Mouse (Mus musculus) limb, embryonic 11.5 days (tissue): ENCODE data around the gene Fam32a. TPM values are rescaled to one million over a fixed set of nuclear protein-coding genes. Genes with fewer than 3 reads are reported as not detected.

Experiments
- ATAC-seq: fragments of 200-750 bp; cut with Nextera tagmentation; 2 replicates; pipeline ENCODE4 v1.8.0; 2017; ENCODE audit warnings: low read depth; ENCODE audit not compliant: insufficient number of reproducible peaks, low FRiP score, low TSS enrichment
- DNase-seq: peaks from one replicate; pipeline ENCODE4 v3.0.0-alpha.2; 2015; ENCODE audit warnings: low spot score
- H3K27ac ChIP-seq: fragments of 300-500 bp; sonication (generic); replicated peaks from 2 replicates; pipeline ENCODE4 v1.5.1; 2014; ENCODE audit warnings: low read depth, mild to moderate bottlenecking, low read length
- H3K27me3 ChIP-seq: fragments of 300-500 bp; sonication (generic); 2 replicates; pipeline ENCODE4 v1.6.1; 2014; ENCODE audit warnings: mild to moderate bottlenecking, low read length, mixed read lengths; ENCODE audit not compliant: control insufficient read depth, insufficient read depth
- H3K36me3 ChIP-seq: fragments of 300-500 bp; sonication (generic); 2 replicates; pipeline ENCODE4 v1.6.1; 2014; ENCODE audit warnings: mild to moderate bottlenecking, low read length, moderate library complexity, mixed read lengths; ENCODE audit not compliant: control insufficient read depth, insufficient read depth
- H3K4me1 ChIP-seq: fragments of 300-500 bp; sonication (generic); 2 replicates; pipeline ENCODE4 v1.6.1; 2014; ENCODE audit warnings: low read length, mixed read lengths; ENCODE audit not compliant: control insufficient read depth, insufficient read depth
- H3K4me2 ChIP-seq: fragments of 300-500 bp; sonication (generic); 2 replicates; pipeline ENCODE4 v1.6.1; 2014; ENCODE audit warnings: low read depth, mild to moderate bottlenecking, moderate library complexity; ENCODE audit not compliant: severe bottlenecking
- H3K4me3 ChIP-seq: fragments of 300-500 bp; sonication (generic); 2 replicates; pipeline ENCODE4 v1.5.1; 2014; ENCODE audit warnings: low read depth, low read length
- H3K9ac ChIP-seq: fragments of 300-500 bp; sonication (generic); 2 replicates; pipeline ENCODE4 v1.6.1; 2014; ENCODE audit warnings: mild to moderate bottlenecking, low read length
- H3K9me3 ChIP-seq: fragments of 300-500 bp; sonication (generic); 2 replicates; pipeline ENCODE4 v1.6.1; 2016; ENCODE audit warnings: low read length; ENCODE audit not compliant: control insufficient read depth
- WGBS: fragments of 180-500 bp; shearing (Covaris S2); extraction: QIAGEN DNeasy Blood & Tissue Kit; methylation state at CpG from one replicate; pipeline ENCODE4 v1.1.7; 2014; 5-methylcytosine and 5-hydroxymethylcytosine counted together
- polyA plus RNA-seq: library from polyadenylated mRNA; unstranded; fragments of >200 nt; fragmentation: Nextera tagmentation; extraction: Ambion mirVana; gene quantifications from 2 replicates; pipeline ENCODE4 v1.2.1, GENCODE M21; 2014

Gene Fam32a
- polyA plus RNA-seq, 1 experiment from 2014 or later, result 69.3 TPM

DNA sequence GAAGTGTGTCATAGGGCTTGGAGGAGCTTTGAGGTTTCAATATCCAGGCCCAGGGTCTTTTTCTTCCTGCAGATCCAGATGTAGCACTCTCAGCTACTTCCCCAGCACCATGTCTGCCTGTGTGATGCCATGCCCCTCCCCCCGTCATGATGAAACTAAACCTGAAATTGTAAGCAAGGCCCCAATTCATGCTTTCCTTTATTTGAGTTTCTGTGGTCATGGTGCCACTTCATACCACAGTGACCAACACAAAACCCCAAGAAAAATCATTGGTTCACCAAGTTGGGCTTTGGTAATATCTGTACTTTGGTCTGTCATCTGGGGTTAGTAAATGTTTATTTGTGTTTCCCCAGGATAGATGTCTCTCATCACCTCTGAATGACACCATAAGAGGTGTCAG, 10.9 kb upstream of the Fam32a start:
- WGBS, result 81% methylated on average over 1 of the region's 1 CpGs
- Histone ChIP-seq H3K4me1 (no peaks in the 10 kb centered on the region), H3K27me3 (no peaks in the 10 kb centered on the region), H3K4me2 (no peak overlapping the region), H3K27ac (no peak overlapping the region), H3K4me3 (no peak overlapping the region), H3K9me3 (no peaks in the 10 kb centered on the region; the same call in 1 of the 2 replicates), H3K9ac (no peak overlapping the region), H3K36me3 (no peaks in the 10 kb centered on the region)
- no peak for DNase-seq
- no peak for ATAC-seq

DNA sequence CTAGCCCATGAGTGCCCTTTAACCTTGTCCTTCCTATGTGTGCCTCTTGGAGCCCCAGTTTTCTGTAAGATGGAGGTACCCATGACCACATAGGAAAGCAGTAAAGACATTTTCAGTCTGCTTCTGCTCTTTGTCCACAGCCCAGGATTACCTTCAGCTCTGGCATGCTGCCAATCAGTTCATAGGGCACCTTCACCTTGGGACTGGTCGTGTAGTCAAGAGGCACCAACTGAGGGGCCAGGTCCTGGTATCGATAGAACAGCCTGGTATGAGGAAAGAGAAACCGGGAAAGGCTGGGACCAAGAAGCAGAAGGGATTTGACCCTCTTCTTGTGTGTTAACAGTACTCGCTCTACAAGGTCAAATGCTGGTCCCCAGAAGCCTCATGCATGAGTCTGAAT, 9.3 kb upstream of the Fam32a start:
- 68% methylated on average over 4 of the region's 4 CpGs for WGBS

DNA sequence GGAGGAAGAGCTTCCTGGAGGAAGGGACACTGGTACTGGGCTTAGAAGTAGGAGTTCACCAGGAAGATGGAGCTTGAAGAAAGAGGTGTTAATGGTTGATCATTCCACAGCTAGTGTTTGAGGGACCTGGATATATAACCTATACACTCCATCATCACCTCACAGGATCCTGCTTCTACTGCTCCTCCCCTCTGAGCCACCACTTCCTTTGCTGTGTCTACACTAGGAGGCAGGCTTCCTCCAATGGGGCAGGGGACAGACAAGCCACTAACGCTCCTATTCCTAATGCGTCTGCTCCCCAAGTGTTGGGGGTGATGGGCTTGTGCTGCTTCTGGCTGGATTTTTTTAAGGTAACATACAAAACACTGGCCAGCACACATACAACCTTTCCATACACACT, 8.8 kb upstream of the Fam32a start:
- no peaks in the 10 kb centered on the region for H3K36me3 ChIP-seq
- H3K27me3 ChIP-seq, result no peaks in the 10 kb centered on the region
- no peak overlapping the region for H3K27ac ChIP-seq
- ATAC-seq, result no peak
- H3K4me1 ChIP-seq, result no peaks in the 10 kb centered on the region
- H3K4me2 ChIP-seq, result no peak overlapping the region
- H3K4me3 ChIP-seq, result no peak overlapping the region
- WGBS, result 65% methylated on average over 2 of the region's 2 CpGs
- no peak overlapping the region for H3K9ac ChIP-seq
- DNase-seq, result no peak
- H3K9me3 ChIP-seq, result no peaks in the 10 kb centered on the region

More for the DNA sequence above, 9.3 kb upstream of the Fam32a start:
- Histone ChIP-seq H3K9ac (no peak overlapping the region), H3K9me3 (no peaks in the 10 kb centered on the region), H3K27me3 (no peaks in the 10 kb centered on the region), H3K4me3 (no peak overlapping the region), H3K4me1 (no peaks in the 10 kb centered on the region), H3K36me3 (no peaks in the 10 kb centered on the region), H3K27ac (no peak overlapping the region), H3K4me2 (no peak overlapping the region)
- ATAC-seq, result no peak
- no peak for DNase-seq

DNA sequence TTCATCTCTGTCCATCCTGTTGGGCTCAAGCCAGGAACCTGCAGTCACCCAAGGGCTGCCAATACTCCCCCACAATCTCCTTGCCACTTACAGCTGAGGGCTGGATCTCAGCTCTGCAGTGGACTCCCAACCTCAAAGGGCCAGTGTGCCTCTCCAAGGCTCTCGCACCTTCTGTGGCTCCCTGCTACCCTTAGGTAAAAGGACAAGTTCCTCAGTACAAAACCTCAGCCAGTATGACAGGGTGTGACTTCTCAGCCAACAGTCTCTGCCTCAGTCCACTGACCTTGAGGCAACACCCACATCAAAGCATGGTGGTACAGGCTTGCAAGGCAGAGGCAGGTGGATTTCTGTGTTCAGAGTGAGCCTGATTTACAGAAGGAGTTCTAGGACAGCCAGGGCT, 7.7 kb upstream of the Fam32a start:
- 83% methylated on average over 1 of the region's 1 CpGs for WGBS
- DNase-seq (no peak), ATAC-seq (no peak)
- Histone ChIP-seq H3K27me3 (no peaks in the 10 kb centered on the region), H3K9me3 (no peaks in the 10 kb centered on the region), H3K9ac (no peak overlapping the region), H3K27ac (no peak overlapping the region), H3K4me1 (no peaks in the 10 kb centered on the region), H3K4me2 (no peak overlapping the region), H3K4me3 (no peak overlapping the region), H3K36me3 (no peaks in the 10 kb centered on the region)

DNA sequence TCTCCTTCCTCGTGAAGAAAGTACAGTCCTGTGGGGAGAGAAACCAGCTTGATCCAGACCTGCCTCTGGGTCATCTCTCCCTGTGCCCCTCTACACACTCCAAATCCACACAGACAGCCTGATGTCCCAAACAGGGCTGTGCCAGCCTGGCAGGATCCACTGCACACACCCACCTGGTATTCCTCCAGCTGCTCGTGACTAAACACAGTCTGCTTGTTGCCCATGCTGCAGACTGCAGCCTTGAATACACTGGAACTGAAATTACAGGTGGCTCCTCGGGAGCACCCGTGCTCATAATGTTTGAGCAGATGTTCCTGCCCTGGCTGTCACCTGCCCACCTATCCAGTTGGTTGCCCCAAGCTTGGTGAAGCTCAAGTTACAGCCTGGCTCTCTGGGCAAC, 6.8 kb upstream of the Fam32a start, which contains the start of gene Cib3:
TSS of gene Cib3 (minus strand) at position 87 of the 400 bp plus-strand sequence.
- Histone ChIP-seq H3K27ac (no peak within 1 kb of the TSS), H3K9me3 (no peaks in the 10 kb centered on the region), H3K4me3 (no peak within 1 kb of the TSS), H3K9ac (no peak within 1 kb of the TSS), H3K36me3 (no peaks in the 10 kb centered on the region), H3K27me3 (no peaks in the 10 kb centered on the region), H3K4me1 (no peaks in the 10 kb centered on the region), H3K4me2 (no peak within 1 kb of the TSS)
- no peak for ATAC-seq
- 59% methylated on average over 4 of the region's 4 CpGs for WGBS
- DNase-seq, result no peak

DNA sequence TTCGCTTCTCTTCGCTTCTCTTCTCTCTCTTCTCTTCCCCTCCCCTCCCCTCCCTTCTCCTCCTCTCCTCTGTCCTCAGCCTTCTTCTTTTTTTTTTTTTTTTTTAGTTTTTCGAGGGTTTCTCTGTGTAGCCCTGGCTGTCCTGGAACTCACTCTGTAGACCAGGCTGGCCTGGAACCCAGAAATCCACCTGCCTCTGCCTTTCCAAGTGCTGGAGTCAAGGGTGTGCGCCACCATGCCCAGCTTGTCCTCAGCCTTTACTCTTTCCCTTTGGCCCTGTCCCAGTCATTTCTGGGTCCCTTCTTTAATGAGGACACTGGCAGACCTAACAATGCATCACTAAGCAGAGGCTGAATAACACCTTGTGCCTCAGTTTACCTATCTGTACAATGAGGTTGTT, 6.0 kb upstream of the Fam32a start, which contains the start of gene Gm11034:
TSS of gene Gm11034 (minus strand) at position 101 of the 400 bp plus-strand sequence.
- Histone ChIP-seq H3K36me3 (no peaks in the 10 kb centered on the region), H3K9ac (no peak within 1 kb of the TSS), H3K4me2 (no peak within 1 kb of the TSS), H3K4me3 (no peak within 1 kb of the TSS), H3K27me3 (no peaks in the 10 kb centered on the region), H3K4me1 (no peaks in the 10 kb centered on the region), H3K9me3 (no peaks in the 10 kb centered on the region), H3K27ac (no peak within 1 kb of the TSS)
- no peak for DNase-seq
- 81% methylated on average over 4 of the region's 4 CpGs for WGBS
- no peak for ATAC-seq

DNA sequence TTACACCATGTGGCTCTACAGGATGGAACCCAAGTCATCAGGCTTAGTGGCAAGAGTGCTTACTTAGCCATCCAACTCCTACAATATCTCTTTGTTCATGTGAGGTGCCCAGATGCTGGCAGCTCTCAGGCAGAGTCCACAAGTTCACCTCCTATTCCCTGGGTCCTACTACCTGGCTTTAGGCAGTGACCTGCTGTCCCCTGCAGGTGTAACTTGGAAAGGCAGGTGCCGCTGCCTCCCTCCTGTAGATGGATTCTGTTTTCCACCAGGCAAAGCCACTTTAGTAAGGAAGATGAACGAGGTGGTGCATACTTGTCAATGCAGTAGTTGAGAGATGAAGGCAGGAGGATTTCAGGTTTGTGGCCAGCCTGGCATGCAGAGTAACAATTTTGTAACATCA, 4.5 kb upstream of the Fam32a start:
- no peak overlapping the region for H3K4me2 ChIP-seq
- 36% methylated on average over 2 of the region's 2 CpGs for WGBS
- no peaks in the 10 kb centered on the region for H3K4me1 ChIP-seq
- no peak overlapping the region for H3K27ac ChIP-seq
- no peaks in the 10 kb centered on the region for H3K9me3 ChIP-seq
- ATAC-seq, result no peak
- no peak overlapping the region for H3K4me3 ChIP-seq
- H3K36me3 ChIP-seq, result no peaks in the 10 kb centered on the region
- DNase-seq, result no peak
- no peaks in the 10 kb centered on the region for H3K27me3 ChIP-seq
- no peak overlapping the region for H3K9ac ChIP-seq

DNA sequence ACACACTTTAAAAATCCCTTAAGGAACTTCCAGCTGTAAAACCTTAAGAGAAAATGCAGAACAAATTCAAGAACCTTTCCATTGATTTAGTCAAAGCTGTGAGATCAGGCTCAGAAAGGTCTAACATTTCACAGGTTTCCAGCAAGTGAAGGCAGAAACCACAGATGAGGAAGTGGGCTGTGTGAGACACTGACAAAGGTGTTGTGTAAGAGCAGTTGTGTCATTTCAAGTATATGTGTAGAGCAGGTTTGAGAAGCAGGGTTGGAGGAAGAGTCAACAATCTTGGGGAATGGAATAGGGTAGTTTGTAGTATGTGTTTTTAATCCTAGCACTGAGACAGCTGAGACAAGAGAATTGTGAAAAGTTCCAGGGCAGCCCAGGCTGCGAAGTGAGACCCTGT, 3.7 kb upstream of the Fam32a start:
- H3K9me3 ChIP-seq, result no peaks in the 10 kb centered on the region
- no peaks in the 10 kb centered on the region for H3K36me3 ChIP-seq
- H3K9ac ChIP-seq, result no peak overlapping the region
- H3K27ac ChIP-seq, result no peak overlapping the region
- H3K4me2 ChIP-seq, result no peak overlapping the region
- H3K4me3 ChIP-seq, result no peak overlapping the region
- ATAC-seq (no peak), DNase-seq (no peak)
- WGBS, result 0% methylated on average over 1 of the region's 1 CpGs
- no peaks in the 10 kb centered on the region for H3K27me3 ChIP-seq
- H3K4me1 ChIP-seq, result peaks cover 5% of the 10 kb centered on the region
